Mouse (Mus musculus) retina, postnatal 7 days (tissue): ENCODE measurements around the gene Gp1ba.

Source experiments
- DNase-seq: peaks from one replicate; pipeline ENCODE4 v3.0.0-alpha.2; 2012; ENCODE audit warnings: low read depth, low spot score

Gp1ba gene

DNA sequence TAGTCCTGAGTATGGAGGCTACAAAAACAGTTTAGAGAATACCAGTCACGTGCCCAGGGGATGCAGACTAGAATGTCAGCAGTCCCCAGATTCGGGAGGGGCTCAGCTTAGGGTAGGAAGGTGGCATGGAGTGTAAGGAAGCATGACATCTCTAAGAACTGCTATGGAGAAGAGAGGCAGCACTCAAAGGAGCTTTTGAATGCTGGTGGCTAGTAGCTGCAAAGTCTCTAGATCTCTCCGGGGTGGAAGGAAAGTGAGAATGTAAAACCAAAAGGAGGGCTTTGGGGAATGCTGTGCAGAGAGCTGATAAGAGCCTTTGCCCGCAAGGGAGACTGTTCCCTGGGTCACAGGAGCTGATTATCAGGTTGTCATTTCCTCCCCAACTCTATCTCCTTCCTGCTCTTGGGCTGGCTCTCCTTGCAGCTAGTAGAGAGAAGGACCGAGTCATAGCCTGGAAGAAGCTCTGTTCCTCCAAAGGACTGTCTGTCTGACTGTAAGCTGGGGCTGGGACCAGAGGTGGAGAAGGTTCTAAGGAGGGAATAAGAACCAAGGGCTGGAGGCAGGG lies at the start of gene Gp1ba:
Gp1ba (plus strand) TSS at position 409 of the 565 bp plus-strand sequence.
- no peak for DNase-seq

DNA sequence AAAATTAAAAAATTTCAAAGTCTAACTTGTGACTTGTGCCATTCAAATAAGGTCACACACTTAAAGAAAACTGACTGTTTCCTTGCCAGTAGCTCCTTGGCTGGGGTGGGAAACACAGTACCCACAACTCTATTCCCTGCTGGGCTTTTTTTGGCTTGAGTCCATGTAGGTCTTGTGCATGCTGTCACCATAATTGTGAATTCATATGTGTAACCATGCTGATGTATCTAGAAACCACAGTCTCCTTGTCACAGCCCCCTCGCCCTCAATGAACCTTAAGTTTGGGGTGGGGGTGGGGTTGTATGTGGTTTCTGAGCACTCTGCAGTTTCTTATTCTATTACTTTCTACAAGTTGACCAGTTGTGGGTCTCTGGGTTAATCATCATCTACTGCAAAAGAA lies 47.2 kb upstream of the Gp1ba start:
- no peak for DNase-seq

DNA sequence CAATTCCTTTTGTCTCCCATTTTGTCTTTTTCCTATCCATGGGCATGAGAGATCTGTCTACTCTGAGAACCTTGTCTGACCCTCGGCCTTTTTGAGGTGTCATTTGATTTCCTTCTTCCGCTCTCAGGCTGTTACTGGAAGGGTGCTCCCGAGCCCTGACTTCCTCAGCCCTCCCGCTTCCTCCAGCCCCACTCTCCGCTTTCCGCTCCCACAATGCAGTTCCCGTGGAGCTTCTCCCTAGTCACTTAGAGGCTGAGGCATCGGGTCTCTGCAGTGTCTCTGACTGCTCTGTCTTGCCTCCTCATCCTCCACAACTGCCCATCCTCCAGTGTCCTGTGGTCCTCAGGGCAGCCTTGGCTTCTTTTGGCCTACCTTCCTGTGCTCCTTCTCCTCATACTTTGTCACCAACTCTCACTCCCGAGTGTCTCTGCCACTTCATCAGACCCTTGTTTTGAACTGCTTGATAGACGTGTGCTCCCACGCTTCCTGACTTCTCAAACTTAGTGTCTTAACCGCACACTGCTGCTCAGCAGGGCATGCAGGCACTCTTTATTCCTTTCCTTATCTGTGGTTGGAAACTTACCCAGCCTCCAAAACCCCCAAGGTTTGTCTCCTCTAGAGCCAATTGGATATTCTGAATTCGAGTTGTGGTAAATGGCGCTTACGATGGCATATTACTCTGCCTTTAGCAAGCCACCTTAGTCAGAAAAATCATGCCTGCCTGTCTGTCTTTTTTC lies 44.5 kb upstream of the Gp1ba start:
- no peak for DNase-seq

DNA sequence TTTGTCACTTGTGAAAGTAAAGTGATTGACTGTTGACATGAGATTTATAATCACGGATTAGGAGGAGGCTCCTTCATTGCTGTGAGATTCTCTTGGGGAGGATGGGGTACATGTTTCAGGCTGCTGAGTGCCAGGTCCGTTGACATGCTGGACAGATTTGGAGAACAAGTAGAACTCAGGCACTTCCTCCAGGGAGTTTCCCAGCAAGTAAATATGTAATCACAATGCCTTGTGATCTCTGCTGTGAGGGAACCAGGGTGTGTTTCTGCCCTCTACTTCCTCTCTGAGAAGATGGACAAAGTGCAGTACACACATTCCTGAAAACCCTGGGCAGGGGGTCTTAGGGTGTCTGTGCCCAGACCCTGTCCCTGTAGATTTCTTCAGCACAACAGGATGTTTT lies 43.3 kb upstream of the Gp1ba start:
- DNase-seq = no peak

DNA sequence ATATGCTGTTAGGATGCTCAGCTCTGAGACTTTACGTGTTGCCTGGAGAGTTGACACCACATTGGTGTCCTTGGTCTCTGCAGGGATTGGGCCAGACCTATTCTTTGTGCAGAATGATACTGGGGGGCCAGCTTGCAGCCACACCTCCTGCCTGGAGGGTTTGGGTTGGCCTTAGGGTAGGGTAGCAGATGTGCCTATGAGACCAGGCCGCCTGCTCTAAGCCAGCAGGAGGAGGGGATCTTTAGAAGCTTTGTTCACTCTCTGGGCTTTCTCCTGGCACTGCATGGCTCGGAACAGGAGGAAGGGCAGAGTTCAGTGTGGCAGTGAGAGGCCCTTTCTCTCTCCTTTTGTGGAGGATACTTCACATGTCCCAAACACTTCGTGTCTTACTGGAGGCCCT lies 42.8 kb upstream of the Gp1ba start:
- no peak for DNase-seq

DNA sequence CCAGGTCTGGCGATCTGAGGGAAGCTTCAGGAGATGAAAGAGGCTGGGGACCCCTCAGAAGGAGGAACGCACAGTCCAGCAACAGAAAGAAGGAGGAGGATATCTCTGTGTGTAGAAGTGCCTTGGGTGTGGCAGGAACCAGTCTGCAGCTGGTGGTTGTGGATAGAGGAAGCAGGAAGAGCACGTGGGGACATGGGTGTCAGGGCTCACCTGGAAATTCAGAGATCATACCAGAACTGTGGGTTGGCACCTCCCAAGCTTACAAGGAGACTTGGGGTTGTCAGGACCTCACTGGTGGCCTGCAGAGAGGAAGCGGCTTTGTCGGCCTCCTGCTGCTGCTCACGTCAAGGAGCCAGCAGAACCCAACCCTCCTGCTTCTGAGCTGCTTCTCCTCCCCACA lies 41.6 kb upstream of the Gp1ba start:
- DNase-seq = no peak

DNA sequence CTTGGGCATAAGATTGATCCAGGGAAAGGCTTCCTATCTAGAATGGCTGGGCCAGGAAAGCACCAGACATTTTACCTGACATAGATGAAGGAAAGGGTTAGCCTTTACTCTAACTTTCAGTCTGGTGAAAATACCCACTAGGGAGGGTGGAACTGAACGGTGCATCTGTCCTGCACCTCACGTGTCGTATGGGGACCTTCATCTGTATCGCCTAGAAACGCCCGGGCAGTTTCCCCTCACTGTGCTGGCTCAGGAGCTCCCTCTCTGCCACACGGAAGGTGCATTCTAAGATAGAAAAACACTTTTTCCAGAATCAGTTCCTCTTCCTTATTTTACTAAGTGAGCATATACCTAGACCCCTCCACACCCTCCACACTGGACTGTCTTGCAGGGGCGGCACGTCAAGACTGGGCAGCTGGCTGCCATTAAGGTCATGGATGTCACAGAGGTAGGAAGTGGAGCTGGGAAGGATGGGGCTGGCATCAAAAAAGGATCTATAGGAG lies 40.4 kb upstream of the Gp1ba start:
- DNase-seq = no peak

DNA sequence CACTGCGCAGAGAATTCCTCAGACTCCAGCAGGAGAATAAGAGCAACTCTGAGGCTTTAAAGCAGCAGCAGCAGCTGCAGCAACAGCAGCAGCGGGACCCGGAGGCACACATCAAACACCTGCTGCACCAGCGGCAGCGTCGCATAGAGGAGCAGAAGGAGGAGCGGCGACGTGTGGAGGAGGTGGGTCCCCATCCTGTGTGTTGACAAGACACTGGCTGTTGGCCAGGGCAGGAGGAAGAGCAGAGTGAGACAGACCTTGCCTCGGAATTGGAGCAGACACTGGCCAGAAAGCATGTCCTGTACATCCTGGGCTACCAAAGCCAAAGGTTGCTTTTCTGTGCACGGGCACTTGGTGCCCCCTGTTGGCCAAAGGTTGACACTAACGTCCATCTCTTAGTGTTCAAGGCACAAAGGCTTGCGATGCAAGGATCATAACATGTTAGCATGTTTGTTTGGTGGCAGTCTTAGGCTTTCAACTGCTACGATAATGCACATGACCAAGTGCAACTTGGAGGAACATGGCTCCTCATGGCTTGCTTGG lies 33.8 kb upstream of the Gp1ba start:
- DNase-seq = peak; percentile 68

DNA sequence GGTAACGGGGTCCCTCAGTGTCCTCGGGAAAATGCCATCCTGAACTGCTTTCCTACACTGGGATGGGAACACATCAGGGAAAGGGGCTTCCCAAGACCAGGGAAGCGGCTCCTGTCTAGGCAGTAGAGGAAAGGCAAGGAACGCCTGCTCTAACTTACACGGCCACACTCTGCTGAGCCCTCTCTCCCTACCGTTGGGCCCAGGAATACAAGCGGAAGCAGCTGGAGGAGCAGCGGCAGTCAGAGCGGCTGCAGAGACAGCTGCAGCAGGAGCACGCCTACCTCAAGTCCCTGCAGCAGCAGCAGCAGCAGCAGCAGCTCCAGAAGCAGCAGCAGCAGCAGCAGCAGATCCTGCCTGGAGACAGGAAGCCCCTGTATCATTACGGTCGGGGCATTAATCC lies 32.2 kb upstream of the Gp1ba start:
- DNase-seq = no peak

DNA sequence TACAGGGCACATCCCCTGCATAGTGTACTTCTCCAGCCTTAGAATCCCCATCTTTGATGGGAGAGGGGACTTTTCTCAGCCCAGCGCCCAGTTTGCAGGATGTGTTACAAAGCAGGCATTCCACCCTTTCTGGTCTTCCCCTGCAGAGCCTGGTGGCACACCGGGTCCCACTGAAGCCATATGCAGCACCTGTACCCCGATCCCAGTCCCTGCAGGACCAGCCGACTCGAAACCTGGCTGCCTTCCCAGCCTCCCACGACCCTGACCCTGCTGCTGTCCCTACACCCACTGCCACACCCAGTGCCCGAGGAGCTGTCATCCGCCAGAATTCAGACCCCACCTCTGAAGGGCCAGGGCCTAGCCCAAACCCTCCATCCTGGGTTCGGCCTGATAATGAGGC lies 31.3 kb upstream of the Gp1ba start:
- no peak for DNase-seq

DNA sequence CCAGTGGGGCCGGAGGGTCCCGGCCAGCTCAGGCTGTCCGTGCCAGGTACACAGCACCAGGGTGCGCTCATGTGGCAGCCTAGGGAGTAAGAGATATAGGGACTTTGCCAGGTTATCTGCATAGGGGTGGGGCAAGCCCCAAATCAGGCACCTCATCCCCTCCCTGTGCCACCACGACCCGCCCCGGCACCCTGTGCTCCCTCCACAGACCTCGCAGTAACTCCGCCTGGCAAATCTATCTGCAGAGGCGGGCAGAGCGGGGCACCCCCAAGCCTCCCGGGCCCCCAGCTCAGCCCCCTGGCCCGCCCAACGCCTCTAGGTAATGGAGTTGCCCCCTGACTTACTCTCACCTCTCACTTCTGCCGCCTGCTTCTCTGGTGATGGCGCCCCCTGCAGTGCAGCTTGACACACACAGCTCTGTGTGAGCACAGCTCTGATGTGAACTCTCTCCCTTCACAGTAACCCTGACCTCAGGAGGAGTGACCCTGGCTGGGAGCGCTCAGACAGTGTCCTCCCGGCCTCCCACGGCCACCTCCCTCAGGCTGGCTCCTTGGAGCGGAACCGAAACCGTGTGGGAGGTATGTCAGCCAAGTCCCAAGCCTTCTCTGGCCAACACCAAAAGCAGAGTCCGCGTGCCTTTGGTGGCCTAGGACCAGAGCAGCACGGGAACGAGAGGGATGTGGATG lies 30.4 kb upstream of the Gp1ba start:
- DNase-seq = no peak

DNA sequence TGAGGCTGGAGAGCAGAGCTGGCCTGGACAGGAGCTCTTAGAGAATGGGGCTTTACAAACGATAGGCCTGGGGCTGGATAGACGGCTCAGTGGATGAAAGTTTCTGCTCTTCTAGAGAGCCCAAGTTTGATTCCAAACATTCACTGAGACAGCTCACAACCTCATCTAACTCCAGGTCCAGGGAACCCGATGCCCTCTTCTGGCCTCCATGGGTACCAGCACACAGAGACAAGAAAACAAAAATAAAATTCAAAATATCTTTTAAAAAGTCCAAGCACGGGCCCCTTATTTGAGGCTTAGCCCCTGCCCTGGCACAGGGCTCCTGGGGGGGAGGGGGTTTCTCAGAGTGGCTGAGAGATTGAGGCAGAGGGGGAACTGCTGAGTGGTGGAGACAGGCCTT lies 28.2 kb upstream of the Gp1ba start:
- no peak for DNase-seq

DNA sequence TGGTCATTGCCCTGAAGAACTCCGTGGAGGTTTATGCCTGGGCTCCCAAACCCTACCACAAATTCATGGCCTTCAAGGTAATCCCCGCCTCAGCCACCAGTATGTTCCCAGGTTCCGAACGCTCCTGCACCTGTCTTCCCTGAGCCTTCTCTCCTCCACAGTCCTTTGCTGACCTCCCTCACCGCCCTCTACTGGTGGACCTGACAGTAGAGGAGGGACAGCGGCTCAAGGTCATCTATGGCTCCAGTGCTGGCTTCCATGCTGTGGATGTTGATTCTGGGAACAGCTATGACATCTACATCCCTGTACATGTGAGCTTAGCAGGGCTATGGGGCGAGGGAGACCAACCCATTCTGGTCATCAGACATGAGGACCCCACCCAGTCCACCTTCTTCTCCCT lies 26.4 kb upstream of the Gp1ba start:
- no peak for DNase-seq

DNA sequence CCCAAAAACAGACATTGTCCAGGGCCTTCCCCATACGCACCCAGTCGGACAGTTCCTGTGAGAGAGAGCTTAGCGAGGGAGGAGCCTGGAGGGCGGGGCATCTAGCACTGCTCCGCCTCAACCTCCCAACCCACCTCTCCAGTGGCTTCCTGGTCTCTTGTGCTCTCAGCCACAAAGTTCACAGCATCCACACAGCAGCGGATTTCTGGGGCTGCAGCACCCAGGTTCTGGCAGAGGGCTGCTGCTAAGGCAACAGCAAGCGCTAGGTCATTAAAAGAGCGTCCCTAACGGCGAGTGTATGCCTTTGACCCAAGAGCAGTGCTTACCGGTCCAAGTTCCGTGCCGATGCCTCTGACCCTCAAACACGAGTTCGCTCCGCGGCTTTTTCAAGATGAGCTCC lies 23.8 kb upstream of the Gp1ba start:
- DNase-seq = no peak

DNA sequence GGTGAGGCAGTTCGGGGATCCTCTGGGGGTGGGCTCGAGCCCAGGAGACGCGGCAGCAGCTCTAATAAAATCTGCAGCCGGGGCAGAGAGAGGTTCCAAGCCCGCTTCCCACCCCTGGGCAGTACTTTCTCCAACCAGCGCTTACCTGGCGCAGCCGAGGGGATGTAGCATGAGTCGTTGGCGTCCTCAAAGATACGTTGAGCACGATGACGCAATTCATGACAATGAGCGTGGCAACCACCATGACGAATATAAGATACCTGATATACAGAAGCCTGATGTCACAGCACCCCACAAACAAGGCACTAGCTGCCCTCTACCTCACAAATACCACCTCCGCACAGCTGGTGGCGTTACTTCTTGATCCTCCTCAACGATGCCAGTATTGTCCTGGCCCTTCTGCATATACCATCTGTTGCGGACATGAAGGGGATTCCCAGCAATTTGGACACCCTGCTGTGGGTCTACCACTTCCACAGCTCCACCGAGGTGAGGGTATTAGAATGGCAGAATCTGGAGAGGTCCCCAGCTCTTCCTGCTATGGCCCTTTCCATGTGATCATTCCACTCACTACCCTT lies 23.3 kb upstream of the Gp1ba start, which contains the start of gene 4930544D05Rik:
4930544D05Rik (plus strand) TSS at position 333 of the 578 bp plus-strand sequence.
- DNase-seq = no peak

DNA sequence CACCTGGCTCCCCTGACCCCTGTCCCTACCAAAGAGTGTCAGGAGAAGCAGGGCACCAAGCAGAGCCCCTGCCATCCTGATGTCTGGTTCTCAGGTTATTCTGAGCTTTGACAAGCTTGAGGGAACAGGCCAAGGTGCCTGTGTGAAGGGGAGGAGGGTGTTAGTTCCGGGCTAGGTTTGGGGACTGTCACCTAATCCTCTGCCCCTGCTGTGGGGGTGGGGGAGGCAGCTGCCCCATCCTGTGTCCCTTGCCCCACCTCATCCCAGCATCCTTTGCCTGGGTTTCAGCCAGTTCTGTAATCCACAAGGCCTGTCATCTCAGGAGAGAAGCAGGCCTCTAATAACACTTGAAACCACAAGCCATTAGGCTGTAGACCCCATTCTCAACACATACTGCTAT lies 19.8 kb upstream of the Gp1ba start, which contains the start of gene Chrne:
Chrne (minus strand) TSS at position 116 of the 400 bp plus-strand sequence.
- no peak for DNase-seq

DNA sequence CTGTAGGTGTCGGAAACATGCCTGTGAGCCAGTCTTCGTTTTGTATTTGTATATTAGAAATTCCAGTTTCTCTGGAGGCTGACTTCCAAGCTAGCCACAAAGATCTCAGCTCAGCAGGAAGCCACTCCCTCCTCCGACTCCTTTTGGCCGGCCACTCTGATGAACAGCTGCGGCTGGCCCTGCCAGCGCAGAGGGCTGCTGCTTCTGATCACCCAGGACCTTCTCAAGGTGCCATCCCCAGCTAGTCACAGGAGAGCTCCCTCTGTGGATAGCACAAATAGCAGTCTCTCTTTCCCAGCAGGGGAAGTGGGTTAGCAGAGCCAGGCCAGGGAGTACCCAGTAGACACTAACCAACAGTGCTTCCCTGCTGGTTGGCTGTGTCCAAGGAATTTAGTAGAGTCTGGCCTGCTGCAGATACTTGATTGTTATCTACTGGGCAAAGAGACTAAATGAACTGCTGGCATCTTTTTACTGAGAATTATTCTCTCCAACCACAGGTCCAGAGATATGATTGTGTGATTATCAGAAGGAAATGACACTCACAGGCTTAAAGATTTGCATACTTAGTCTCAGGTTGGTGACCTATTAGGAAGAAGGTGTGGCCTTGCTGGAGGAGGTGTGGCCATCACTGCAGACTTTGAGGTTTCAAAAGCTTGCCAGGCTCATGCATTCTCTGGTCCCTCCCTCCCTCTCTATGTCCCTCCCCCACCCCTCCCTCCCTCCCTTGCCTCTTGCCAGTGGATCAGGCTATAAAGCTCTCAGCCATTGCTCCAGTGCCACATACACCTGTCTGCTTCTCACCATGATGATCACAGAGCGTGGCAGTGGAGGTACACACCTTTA lies 16.7 kb upstream of the Gp1ba start:
- DNase-seq = no peak

DNA sequence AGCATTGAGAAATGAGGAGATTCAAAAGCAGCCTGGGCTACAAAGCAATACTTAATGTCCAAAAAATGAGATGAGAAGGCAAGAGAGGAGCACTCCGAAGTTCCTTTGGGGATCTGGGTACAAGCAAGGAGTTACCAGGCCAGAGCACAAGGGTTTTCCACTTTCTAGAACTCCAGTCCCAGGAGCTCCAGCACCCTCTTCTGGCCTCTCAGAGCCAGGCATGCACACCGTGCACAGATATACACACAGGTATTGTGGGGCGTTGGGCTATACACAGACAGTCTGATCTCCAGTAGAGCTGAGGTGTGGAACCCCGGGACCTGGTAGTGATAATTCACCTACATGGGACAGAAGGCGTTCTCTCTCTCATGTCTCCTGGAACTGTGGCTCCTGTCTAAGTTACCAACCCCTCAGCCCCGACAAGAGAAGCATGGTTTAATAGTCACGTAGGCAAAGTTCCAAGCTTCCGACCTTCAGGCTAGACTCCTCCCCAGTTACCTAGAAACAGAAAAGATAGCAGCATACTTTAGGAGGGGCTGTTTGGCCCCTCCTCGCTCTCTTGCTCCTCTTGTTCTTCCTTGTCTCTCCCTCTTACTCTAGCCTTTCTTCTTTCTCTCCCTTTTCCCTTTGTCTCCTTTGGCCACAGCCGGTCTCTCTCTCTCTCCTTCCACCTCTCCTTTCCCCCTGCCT lies 15.7 kb upstream of the Gp1ba start:
- DNase-seq = no peak

DNA sequence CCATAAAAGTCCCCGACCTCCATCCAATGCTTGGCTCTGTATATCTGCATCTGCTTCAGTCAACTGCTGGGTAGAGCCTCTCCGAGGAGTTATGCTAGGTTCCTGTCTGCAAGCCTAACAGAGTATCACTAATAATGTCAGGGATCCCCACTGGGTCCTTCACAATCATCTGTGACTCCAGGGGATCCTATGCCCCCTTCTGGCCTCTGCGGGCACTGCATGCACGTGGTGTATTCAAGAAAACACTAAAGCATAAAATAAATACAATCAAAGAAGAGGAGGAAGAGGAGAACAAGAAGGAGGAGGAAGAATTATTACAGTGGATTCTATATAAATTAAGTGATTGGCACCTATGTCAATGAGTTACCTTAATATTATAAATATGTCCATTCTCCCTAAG lies 13.4 kb upstream of the Gp1ba start:
- DNase-seq = peak; percentile 37

DNA sequence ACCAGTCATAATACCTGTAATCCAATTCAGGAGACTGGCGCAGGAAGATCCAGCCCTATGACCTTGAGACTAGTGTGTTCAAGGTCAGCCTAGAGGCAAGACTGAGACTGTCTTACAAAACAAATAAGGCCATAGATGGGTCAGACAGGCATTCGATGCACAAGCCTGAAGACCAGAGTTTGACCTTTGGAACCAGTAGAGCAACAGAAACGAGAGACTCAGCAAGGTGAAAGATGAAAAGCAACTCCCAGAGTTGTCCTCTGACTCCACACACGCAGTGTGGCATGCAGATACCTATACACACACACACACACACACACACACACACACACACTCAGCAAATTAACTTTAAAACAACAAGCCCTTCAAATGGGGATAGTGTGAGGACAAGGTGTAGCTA lies 12.0 kb upstream of the Gp1ba start:
- no peak for DNase-seq

DNA sequence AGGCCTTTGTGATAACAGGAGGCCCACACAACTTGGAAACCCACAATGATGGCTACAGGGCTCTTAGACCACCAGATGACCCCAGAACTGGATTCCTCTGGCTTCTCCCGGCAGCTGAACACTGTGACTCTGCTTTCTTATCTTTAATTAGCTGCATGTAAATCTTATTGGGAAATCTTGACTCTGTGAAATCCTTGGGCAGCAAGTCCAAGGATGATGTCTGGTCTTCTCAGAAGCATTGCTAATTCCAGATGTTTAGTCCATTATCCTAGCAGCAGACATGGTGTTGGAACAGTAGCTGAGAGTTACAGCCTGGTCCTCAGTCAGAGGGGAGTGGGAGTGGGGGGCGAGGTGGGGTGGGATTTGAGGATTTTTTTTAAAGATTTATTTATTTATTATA lies 10.5 kb upstream of the Gp1ba start:
- no peak for DNase-seq
